Mouse (Mus musculus) cerebellum, adult 2 months (tissue): ENCODE measurements at regions not wholly inside any gene's neighbourhood (a gene's known extent, or its start where the extent isn't known, plus 50 kb on each side); places are given as distances from the start of the nearest gene placed in this dataset.

ENCODE experiments used
- DNase-seq, 2 experiments: peaks; one replicate each; pipeline ENCODE4 v3.0.0; 2021
- H3K27ac ChIP-seq: fragments of 200-500 bp; 2 replicates; pipeline ENCODE4 v1.5.1; 2012; ENCODE audit warnings: low read length, control low read depth, inconsistent platforms; ENCODE audit not compliant: insufficient read depth
- H3K27me3 ChIP-seq: fragments of 200-500 bp; 2 replicates; pipeline ENCODE4 v1.6.1; 2012; ENCODE audit warnings: inconsistent platforms, mild to moderate bottlenecking, low read length, moderate library complexity; ENCODE audit not compliant: control insufficient read depth, insufficient read depth
- H3K4me1 ChIP-seq: fragments of 200-500 bp; 2 replicates; pipeline ENCODE4 v1.6.1; 2011; ENCODE audit warnings: low read length; ENCODE audit not compliant: control insufficient read depth, insufficient read depth
- H3K4me3 ChIP-seq: fragments of 200-500 bp; replicated peaks from 2 replicates; pipeline ENCODE3; 2011; ENCODE audit warnings: mild to moderate bottlenecking, low read depth, low read length, control low read depth; ENCODE audit not compliant: insufficient read depth
- CTCF ChIP-seq: fragments of 200-500 bp; IDR thresholded peaks from 2 replicates; pipeline ENCODE4 v1.5.1; 2011; ENCODE audit warnings: low read depth, mild to moderate bottlenecking, control low read depth, low read length, moderate library complexity, borderline replicate concordance; ENCODE audit not compliant: insufficient read depth
- POLR2A ChIP-seq: fragments of 200-500 bp; IDR thresholded peaks from 2 replicates; pipeline ENCODE4 v1.6.1; 2011; ENCODE audit warnings: low read length, control low read depth, borderline replicate concordance; ENCODE audit not compliant: insufficient read depth
- WGBS: fragments of 180-500 bp; shearing (Covaris S2); methylation state at CpG from one replicate; pipeline ENCODE4 v1.1.7; 2018; 5-methylcytosine and 5-hydroxymethylcytosine counted together

GRCm38 (mm10) chr6:100176914-100177560, 110.2 kb downstream of the Rybp start:
- no peak for DNase-seq
- 81% methylated on average over 11 of the region's 11 CpGs for WGBS

GRCm38 (mm10) chr6:100170711-100171348, 116.5 kb downstream of the Rybp start:
- peak; percentile 56 to 58 for DNase-seq
- Histone ChIP-seq H3K27ac (no peak overlapping the region), H3K4me1 (peaks cover 6% of the 10 kb centered on the region), H3K4me3 (no peak overlapping the region), H3K27me3 (no peaks in the 10 kb centered on the region)
- WGBS = 15% methylated on average over 22 of the region's 22 CpGs
- TF ChIP-seq POLR2A = no peak
- no peak for TF ChIP-seq CTCF

More at GRCm38 (mm10) chr6:100176914-100177560, 110.2 kb downstream of the Rybp start:
- Histone ChIP-seq H3K27ac (no peak overlapping the region), H3K27me3 (no peaks in the 10 kb centered on the region), H3K4me3 (no peak overlapping the region), H3K4me1 (peaks cover 6% of the 10 kb centered on the region)
- TF ChIP-seq POLR2A (no peak), CTCF (no peak)

GRCm38 (mm10) chr6:100167321-100167720, 120.0 kb downstream of the Rybp start:
- H3K27me3 ChIP-seq = no peaks in the 10 kb centered on the region
- TF ChIP-seq CTCF (no peak), POLR2A (no peak)
- H3K4me1 ChIP-seq = peaks cover 25% of the 10 kb centered on the region
- no peak overlapping the region for H3K4me3 ChIP-seq
- DNase-seq = no peak
- no peak overlapping the region for H3K27ac ChIP-seq
- 90% methylated on average over 5 of the region's 5 CpGs for WGBS

GRCm38 (mm10) chr6:100165746-100166145, 121.5 kb downstream of the Rybp start:
- TF ChIP-seq CTCF (no peak), POLR2A (no peak)
- DNase-seq = no peak
- no peak overlapping the region for H3K4me3 ChIP-seq
- peaks cover 19% of the 10 kb centered on the region for H3K4me1 ChIP-seq
- 98% methylated on average over 3 of the region's 3 CpGs for WGBS
- H3K27ac ChIP-seq = no peak overlapping the region
- H3K27me3 ChIP-seq = no peaks in the 10 kb centered on the region

- Histone ChIP-seq H3K27ac (no peak overlapping the region), H3K4me3 (no peak overlapping the region), H3K27me3 (no peaks in the 10 kb centered on the region), H3K4me1 (peaks cover 19% of the 10 kb centered on the region)
- no peak for TF ChIP-seq POLR2A
- TF ChIP-seq CTCF = no peak
- 79% methylated on average over 4 of the region's 4 CpGs for WGBS
- no peak for DNase-seq
Observed at GRCm38 (mm10) chr6:100164162-100164561, 123.1 kb downstream of the Rybp start.

- Histone ChIP-seq H3K4me3 (no peak overlapping the region), H3K4me1 (peaks cover 19% of the 10 kb centered on the region), H3K27me3 (no peaks in the 10 kb centered on the region), H3K27ac (no peak overlapping the region)
- TF ChIP-seq CTCF (no peak), POLR2A (no peak)
- no peak for DNase-seq
- 57% methylated on average over 5 of the region's 5 CpGs for WGBS
Observed at GRCm38 (mm10) chr6:100163814-100164130, 123.5 kb downstream of the Rybp start.

GRCm38 (mm10) chr6:100162961-100163813, 124.1 kb downstream of the Rybp start:
- peak; percentile 95 for DNase-seq
- TF ChIP-seq POLR2A (no peak), CTCF (peak; percentile 70)
- no peaks in the 10 kb centered on the region for H3K27me3 ChIP-seq
- H3K4me3 ChIP-seq = no peak overlapping the region
- H3K4me1 ChIP-seq = peaks cover 19% of the 10 kb centered on the region
- WGBS = 13% methylated on average over 17 of the region's 17 CpGs
- no peak overlapping the region for H3K27ac ChIP-seq
